Mouse (Mus musculus): ENCODE measurements at regions not wholly inside any gene's neighbourhood (a gene's known extent, or its start where the extent isn't known, plus 50 kb on each side); places are given as distances from the start of the nearest gene placed in this dataset.

- no peak for DNase-seq (ENCODE audit: low read depth)
Observed at GRCm38 (mm10) chr3:35235066-35235465, 518.8 kb upstream of the Atp11b start.

- no peak for DNase-seq (ENCODE audit: low read depth)
Observed at GRCm38 (mm10) chr3:35235772-35236171, 518.1 kb upstream of the Atp11b start.

GRCm38 (mm10) chr3:35237342-35237741, 516.6 kb upstream of the Atp11b start:
- DNase-seq (ENCODE audit: low read depth), result no peak

DNA sequence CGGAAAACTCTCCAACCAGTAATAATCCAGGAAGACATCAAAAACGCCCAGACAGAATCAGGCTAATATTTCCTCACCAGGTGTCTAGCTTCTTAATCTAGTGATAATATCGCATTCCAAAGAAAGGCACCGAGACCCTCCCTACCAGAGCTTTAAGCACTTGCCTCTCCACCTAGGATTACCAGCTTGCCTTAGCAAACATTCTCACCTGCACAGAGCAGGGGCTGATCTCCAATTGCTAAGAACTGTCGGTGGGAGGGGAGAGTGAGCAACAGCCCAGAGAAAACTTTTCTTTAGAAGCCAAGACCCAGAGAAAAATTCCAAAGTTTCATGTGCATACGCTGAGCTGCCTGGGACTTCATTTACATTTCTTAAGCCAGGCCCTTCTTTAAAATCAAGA, 511.6 kb upstream of the Atp11b start:
- no peak for DNase-seq (ENCODE audit: low read depth)

DNA sequence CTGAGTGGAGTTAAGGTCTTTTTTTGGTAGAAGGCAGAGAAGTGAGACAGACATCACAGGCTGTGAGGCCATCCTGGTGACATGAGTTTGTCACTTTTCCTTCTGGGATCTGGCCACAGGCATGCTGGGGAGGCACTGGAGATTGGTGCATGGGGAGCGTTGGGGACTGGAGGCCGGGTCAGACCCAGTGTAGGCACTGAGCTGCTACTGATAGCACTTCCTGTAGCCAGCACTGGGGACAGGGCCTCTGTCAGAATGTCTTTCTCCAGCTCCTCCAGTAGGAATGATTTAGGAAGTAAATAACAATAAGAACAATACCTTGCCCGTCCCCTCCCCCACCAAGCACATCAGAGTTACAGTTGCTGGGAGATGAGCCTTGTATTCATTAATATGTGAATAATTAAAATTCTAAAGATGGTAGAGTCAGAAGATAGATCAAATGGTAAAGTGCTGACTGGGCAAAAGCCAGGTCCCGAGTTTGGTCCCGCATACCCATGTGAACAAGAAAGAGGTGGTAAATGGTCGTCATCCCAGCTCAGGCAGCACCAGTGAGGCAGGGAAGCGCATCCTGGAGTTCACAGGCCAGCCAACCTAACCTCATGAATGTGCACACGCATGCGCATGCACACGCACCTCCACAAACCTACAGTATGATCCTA, 510.9 kb upstream of the Atp11b start:
- no peak for DNase-seq (ENCODE audit: low read depth)

- no peak for DNase-seq (ENCODE audit: low read depth)
Observed at GRCm38 (mm10) chr3:35245003-35245402, 508.9 kb upstream of the Atp11b start.

- DNase-seq (ENCODE audit: low read depth), result no peak
Observed at GRCm38 (mm10) chr3:35245946-35246665, 507.8 kb upstream of the Atp11b start.

GRCm38 (mm10) chr3:35249160-35249559, 504.7 kb upstream of the Atp11b start:
- no peak for DNase-seq (ENCODE audit: low read depth)

DNA sequence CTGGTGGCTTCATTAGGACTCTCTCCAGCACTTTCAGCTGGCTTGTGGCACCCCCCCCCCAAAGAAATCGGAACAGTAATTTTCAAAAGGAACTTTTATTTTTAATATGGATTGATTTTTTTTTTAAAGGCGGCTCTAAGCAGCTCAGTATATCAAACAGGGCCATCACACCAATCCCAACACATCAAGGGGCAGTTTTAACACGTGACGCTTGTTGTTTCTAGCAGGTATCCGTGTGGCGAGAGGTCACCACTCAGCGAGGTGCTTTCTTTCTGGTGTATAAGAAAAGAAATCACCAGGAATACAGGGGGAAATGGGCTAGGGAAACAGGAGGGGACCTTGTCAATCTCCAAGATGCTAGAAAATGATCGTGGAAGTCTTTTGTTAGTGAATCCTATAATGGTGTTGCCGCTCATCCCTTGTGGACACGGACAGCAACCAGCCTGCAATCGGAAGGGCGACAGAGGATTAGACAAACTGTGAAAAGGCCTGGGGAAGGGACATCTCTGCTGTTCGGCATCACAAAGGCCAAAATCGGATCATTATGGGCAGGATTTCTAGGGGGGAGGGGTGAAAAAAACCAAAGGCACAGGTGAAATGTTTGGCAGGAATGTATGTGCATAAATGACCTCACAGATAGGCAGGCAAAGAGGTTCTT, 503.7 kb upstream of the Atp11b start:
- no peak for DNase-seq (ENCODE audit: low read depth)

DNA sequence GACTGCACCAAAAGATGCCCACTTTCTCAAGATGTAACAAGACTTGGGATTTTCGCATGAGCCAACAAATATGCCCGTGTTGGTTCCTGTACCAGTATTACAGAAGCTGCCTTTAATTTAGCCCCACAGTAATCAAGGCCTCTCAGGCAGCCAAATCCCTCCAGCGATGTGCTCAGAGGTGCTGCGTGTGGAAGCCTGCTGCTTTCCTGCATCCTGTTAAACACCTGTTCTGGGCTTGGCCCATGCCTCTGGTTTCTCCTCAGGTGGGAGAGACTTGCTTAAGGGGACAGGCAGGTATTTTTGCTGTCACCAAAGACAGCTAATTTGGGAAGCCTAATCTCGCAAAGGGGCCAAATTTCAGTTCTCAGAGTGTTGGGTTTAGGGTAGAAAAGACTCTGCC, 500.0 kb upstream of the Atp11b start:
- DNase-seq (ENCODE audit: low read depth), result no peak

DNA sequence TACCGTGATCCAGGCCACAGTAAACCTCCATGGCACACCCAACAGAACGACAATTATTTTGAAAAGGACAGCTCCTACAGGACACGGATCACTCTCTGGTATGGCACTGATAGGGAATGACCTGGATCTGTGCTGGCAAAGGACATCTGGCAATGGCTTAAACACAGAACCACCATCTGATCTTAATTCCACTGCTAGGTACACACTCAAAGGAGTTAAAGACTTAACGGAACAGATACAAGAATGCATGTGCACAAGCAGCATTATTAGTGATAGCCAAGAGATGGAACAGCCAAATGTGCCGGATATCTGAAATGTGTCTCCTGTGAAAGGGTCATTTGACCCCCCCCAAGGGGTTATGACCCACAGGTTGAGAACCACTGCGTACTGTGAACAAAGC, 493.0 kb upstream of the Atp11b start:
- no peak for DNase-seq (ENCODE audit: low read depth)

DNA sequence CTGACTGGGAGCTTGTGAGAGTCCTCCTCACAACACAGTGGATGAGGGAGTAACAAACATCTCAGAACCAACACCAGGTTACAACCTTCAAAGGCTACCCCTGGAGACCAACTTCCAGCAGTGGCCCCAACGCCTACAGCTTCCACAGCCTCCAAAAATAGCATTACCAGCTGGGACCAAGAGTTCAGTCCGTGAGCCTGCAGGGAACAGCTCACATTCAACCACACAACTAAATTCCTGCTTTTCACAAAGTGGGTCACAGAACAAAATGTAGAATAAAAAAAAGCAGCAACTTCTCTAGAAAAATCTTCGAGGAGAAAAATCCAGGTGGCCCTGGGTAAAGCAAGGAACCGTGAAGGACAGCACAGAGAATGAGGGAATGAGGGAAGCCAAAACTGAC, 485.0 kb upstream of the Atp11b start:
- no peak for DNase-seq (ENCODE audit: low read depth)

- no peak for DNase-seq (ENCODE audit: low read depth)
Observed at GRCm38 (mm10) chr3:35269977-35270880, 483.7 kb upstream of the Atp11b start.

- DNase-seq (ENCODE audit: low read depth), result no peak
Observed at GRCm38 (mm10) chr3:35273546-35273945, 480.4 kb upstream of the Atp11b start.

GRCm38 (mm10) chr3:35280981-35281380, 472.9 kb upstream of the Atp11b start:
- DNase-seq (ENCODE audit: low read depth), result no peak

GRCm38 (mm10) chr3:35282106-35282505, 471.8 kb upstream of the Atp11b start:
- DNase-seq (ENCODE audit: low read depth), result no peak

GRCm38 (mm10) chr3:35294771-35295170, 459.1 kb upstream of the Atp11b start:
- no peak for DNase-seq (ENCODE audit: low read depth)

GRCm38 (mm10) chr3:35295746-35296145, 458.2 kb upstream of the Atp11b start:
- no peak for DNase-seq (ENCODE audit: low read depth)

DNA sequence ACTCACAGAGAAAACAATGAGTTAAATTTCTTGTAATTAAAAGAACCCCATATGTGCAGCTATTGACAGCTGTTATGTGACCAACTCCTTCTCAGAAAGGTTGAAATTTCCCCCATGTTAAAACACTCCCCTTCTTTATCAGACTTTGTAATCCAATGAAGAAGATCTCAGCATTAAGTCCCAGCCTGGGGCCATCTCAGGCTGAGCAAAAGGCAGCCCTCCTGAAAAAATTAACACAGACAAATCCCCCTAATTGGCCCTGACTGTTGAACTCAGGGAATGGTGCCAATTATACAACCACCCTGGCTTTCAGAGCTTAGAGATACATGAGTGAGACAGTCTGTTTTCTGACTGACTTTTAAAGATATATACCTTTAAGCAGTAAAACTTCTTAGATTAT, 454.9 kb upstream of the Atp11b start:
- no peak for DNase-seq (ENCODE audit: low read depth)

DNA sequence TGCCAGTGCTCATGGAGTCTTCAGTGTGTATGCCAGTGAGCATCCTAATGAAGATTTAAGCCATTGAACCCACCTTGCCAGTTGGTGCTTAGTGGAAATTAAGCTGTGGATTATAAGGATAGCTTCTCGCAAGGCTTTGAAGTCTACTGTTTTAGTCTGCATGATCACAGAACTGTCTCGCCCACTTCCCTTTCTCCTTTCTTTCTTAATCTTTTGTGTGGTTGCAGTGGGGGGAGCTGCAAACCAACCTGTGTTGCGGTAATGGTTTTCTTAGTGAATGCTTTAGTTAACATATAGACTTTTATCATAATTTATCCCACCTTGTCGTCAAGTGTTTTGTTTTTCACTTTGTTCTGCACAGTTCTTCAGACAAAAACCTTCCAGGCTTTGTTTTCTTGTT, 447.9 kb upstream of the Atp11b start:
- peak; percentile 74 for DNase-seq (ENCODE audit: low read depth)

DNA sequence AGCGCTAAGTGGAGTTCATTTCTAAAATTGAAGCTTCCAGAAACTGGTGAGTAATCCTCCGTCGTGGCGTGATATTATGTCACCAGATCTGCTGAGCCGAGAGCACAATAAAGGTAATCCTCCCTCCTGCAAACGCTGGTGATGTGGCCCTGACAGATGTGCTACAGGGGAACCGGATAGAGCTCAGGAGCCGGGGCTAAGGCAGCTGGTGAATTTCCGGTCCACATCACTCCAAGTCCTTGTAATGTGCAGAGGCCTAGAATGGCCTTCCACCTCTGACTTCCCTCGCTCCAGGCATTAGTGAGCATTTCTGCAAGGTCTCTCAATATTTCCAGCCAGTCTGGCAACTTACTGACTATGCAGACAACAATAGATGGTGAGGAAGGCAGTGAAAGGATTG, 439.7 kb upstream of the Atp11b start:
- no peak for DNase-seq (ENCODE audit: low read depth)

DNA sequence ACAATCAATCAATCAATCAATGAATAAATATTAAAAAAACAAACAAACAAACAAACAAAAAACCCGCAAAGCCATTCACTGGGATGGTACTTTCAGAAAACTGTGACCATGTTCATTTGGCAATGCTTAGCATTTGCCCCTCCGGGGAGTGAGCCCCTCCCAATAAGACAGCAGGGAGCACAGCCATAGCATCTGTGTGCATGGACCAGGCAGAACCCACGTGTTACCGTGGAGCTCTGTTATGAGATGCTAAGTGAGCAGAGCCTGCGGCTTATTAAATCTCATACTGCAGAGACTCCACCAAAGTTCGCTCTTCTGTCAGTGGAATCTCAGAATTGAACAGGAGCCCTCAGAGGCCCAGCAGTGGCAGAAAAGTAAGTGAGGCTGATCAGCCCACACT, 438.7 kb upstream of the Atp11b start:
- no peak for DNase-seq (ENCODE audit: low read depth)

Data from naive thymus-derived CD4-positive, alpha-beta T cell, adult 2 months (primary cell).